Mouse (Mus musculus): Measurements from ENCODE around the gene Anks3. TPM values are rescaled to one million over a fixed set of nuclear protein-coding genes. Genes with fewer than 3 reads are reported as not detected.

Anks3 gene
- polyA plus RNA-seq, 1 experiment from 2014 or later: 63.0 TPM

GRCm38 (mm10) chr16:4941016-4941415 lies 23.0 kb downstream of the Anks3 start:
- no peak for ATAC-seq (ENCODE audit: insufficient number of reproducible peaks, insufficient read depth, low FRiP score, low TSS enrichment, low read depth)
- H3K4me2 ChIP-seq: no peak overlapping the region
- peaks cover 14% of the 10 kb centered on the region for H3K4me1 ChIP-seq (replicated peaks)
- no peak overlapping the region for H3K9ac ChIP-seq (replicated peaks)
- H3K27ac ChIP-seq: no peak overlapping the region
- no peaks in the 10 kb centered on the region for H3K9me3 ChIP-seq
- no peak overlapping the region for H3K4me3 ChIP-seq (replicated peaks)
- no peaks in the 10 kb centered on the region for H3K27me3 ChIP-seq
- H3K36me3 ChIP-seq: peaks cover 81% of the 10 kb centered on the region

- Histone ChIP-seq H3K4me1 (replicated peaks) (peaks cover 14% of the 10 kb centered on the region), H3K4me2 (peak overlapping the region; percentile 89), H3K36me3 (peaks cover 82% of the 10 kb centered on the region), H3K9me3 (no peaks in the 10 kb centered on the region), H3K27me3 (no peaks in the 10 kb centered on the region), H3K9ac (replicated peaks) (0 out of 2 replicates have a peak overlapping the region, but pooled peaks have one; percentile 89), H3K27ac (no peak overlapping the region), H3K4me3 (replicated peaks) (peak overlapping the region; percentile 92; the same call in 1 of the 2 replicates)
- ATAC-seq (ENCODE audit: insufficient number of reproducible peaks, insufficient read depth, low FRiP score, low TSS enrichment, low read depth): no peak
- WGBS: 91% methylated on average over 10 of the region's 10 CpGs
These were observed 23.6 kb downstream of the Anks3 start for GRCm38 (mm10) chr16:4940311-4940850.

- Histone ChIP-seq H3K9ac (replicated peaks) (peak overlapping the region; percentile 89), H3K9me3 (no peaks in the 10 kb centered on the region), H3K27me3 (no peaks in the 10 kb centered on the region), H3K4me3 (replicated peaks) (peak overlapping the region; percentile 92), H3K36me3 (peaks cover 82% of the 10 kb centered on the region), H3K4me2 (peak overlapping the region; percentile 89), H3K27ac (peak overlapping the region; percentile 89), H3K4me1 (replicated peaks) (peaks cover 14% of the 10 kb centered on the region)
- peak; percentile 50 for ATAC-seq (ENCODE audit: insufficient number of reproducible peaks, insufficient read depth, low FRiP score, low TSS enrichment, low read depth)
- 3% methylated on average over 16 of the region's 16 CpGs for WGBS
These were observed 24.6 kb downstream of the Anks3 start for GRCm38 (mm10) chr16:4939412-4939811.

- H3K9me3 ChIP-seq: no peaks in the 10 kb centered on the region
- H3K36me3 ChIP-seq: peaks cover 82% of the 10 kb centered on the region
- WGBS: under 1% methylated on average over 28 of the region's 28 CpGs
- H3K27ac ChIP-seq: peak overlapping the region; percentile 89
- peak; percentile 91 for ATAC-seq (ENCODE audit: insufficient number of reproducible peaks, insufficient read depth, low FRiP score, low TSS enrichment, low read depth)
- peak overlapping the region; percentile 89 for H3K4me2 ChIP-seq
- H3K4me3 ChIP-seq (replicated peaks): peak overlapping the region; percentile 92
- peak overlapping the region; percentile 89 for H3K9ac ChIP-seq (replicated peaks)
- H3K27me3 ChIP-seq: no peaks in the 10 kb centered on the region
- H3K4me1 ChIP-seq (replicated peaks): peaks cover 14% of the 10 kb centered on the region
These were observed 25.0 kb downstream of the Anks3 start for GRCm38 (mm10) chr16:4938989-4939388.

GRCm38 (mm10) chr16:4938461-4938860 lies 25.5 kb downstream of the Anks3 start, which contains the start of gene Nudt16l1:
Nudt16l1 (plus strand) TSS chr16:4938761.
- 9% methylated on average over 2 of the region's 2 CpGs for WGBS
- Histone ChIP-seq H3K4me1 (replicated peaks) (peaks cover 14% of the 10 kb centered on the region), H3K4me2 (peak within 1 kb of the TSS; percentile 89), H3K4me3 (replicated peaks) (peak within 1 kb of the TSS; percentile 92), H3K9me3 (no peaks in the 10 kb centered on the region), H3K9ac (replicated peaks) (peak within 1 kb of the TSS; percentile 89), H3K36me3 (peaks cover 82% of the 10 kb centered on the region), H3K27me3 (no peaks in the 10 kb centered on the region), H3K27ac (peak within 1 kb of the TSS; percentile 89)
- no peak for ATAC-seq (ENCODE audit: insufficient number of reproducible peaks, insufficient read depth, low FRiP score, low TSS enrichment, low read depth)

- H3K4me1 ChIP-seq (replicated peaks): peaks cover 14% of the 10 kb centered on the region
- 90% methylated on average over 8 of the region's 8 CpGs for WGBS
- H3K27ac ChIP-seq: no peak overlapping the region
- ATAC-seq (ENCODE audit: insufficient number of reproducible peaks, insufficient read depth, low FRiP score, low TSS enrichment, low read depth): no peak
- H3K9me3 ChIP-seq: no peaks in the 10 kb centered on the region
- H3K36me3 ChIP-seq: peaks cover 82% of the 10 kb centered on the region
- H3K4me3 ChIP-seq (replicated peaks): no peak overlapping the region
- H3K4me2 ChIP-seq: no peak overlapping the region
- H3K27me3 ChIP-seq: no peaks in the 10 kb centered on the region
- no peak overlapping the region for H3K9ac ChIP-seq (replicated peaks)
These were observed 26.4 kb downstream of the Anks3 start for GRCm38 (mm10) chr16:4937351-4938190.

- no peak for ATAC-seq (ENCODE audit: insufficient number of reproducible peaks, insufficient read depth, low FRiP score, low TSS enrichment, low read depth)
- Histone ChIP-seq H3K27ac (peak overlapping the region; percentile 29; the same call in 1 of the 2 replicates), H3K27me3 (no peaks in the 10 kb centered on the region), H3K9ac (replicated peaks) (no peak overlapping the region), H3K36me3 (peaks cover 82% of the 10 kb centered on the region), H3K4me3 (replicated peaks) (no peak overlapping the region), H3K4me1 (replicated peaks) (peaks cover 14% of the 10 kb centered on the region), H3K9me3 (no peaks in the 10 kb centered on the region), H3K4me2 (no peak overlapping the region)
- 85% methylated on average over 10 of the region's 10 CpGs for whole genome bisulfite sequencing
These were observed 27.9 kb downstream of the Anks3 start for GRCm38 (mm10) chr16:4935931-4936703.

GRCm38 (mm10) chr16:4935430-4935829 lies 28.6 kb downstream of the Anks3 start:
- 97% methylated on average over 31 of the region's 31 CpGs for WGBS
- H3K4me2 ChIP-seq: no peak overlapping the region
- H3K27ac ChIP-seq: no peak overlapping the region
- no peaks in the 10 kb centered on the region for H3K27me3 ChIP-seq
- H3K4me3 ChIP-seq (replicated peaks): no peak overlapping the region
- no peak overlapping the region for H3K9ac ChIP-seq (replicated peaks)
- no peak for ATAC-seq (ENCODE audit: insufficient number of reproducible peaks, insufficient read depth, low FRiP score, low TSS enrichment, low read depth)
- peaks cover 82% of the 10 kb centered on the region for H3K36me3 ChIP-seq
- H3K9me3 ChIP-seq: no peaks in the 10 kb centered on the region
- peaks cover 14% of the 10 kb centered on the region for H3K4me1 ChIP-seq (replicated peaks)

- Histone ChIP-seq H3K9me3 (no peaks in the 10 kb centered on the region), H3K36me3 (peaks cover 99% of the 10 kb centered on the region), H3K4me1 (replicated peaks) (no peaks in the 10 kb centered on the region), H3K27me3 (no peaks in the 10 kb centered on the region), H3K9ac (replicated peaks) (no peak overlapping the region), H3K4me3 (replicated peaks) (no peak overlapping the region), H3K27ac (no peak overlapping the region), H3K4me2 (no peak overlapping the region)
- no peak for ATAC-seq (ENCODE audit: insufficient number of reproducible peaks, insufficient read depth, low FRiP score, low TSS enrichment, low read depth)
- WGBS: 97% methylated on average over 3 of the region's 3 CpGs
These were observed 31.6 kb downstream of the Anks3 start for GRCm38 (mm10) chr16:4932429-4932828.

- Histone ChIP-seq H3K4me1 (replicated peaks) (no peaks in the 10 kb centered on the region), H3K9ac (replicated peaks) (no peak overlapping the region), H3K4me2 (no peak overlapping the region), H3K4me3 (replicated peaks) (no peak overlapping the region), H3K36me3 (peaks cover 99% of the 10 kb centered on the region), H3K27ac (no peak overlapping the region), H3K9me3 (no peaks in the 10 kb centered on the region), H3K27me3 (no peaks in the 10 kb centered on the region)
- WGBS: 85% methylated on average over 2 of the region's 2 CpGs
- no peak for ATAC-seq (ENCODE audit: insufficient number of reproducible peaks, insufficient read depth, low FRiP score, low TSS enrichment, low read depth)
These were observed 35.5 kb downstream of the Anks3 start for GRCm38 (mm10) chr16:4928474-4928873.

- H3K4me2 ChIP-seq: no peak overlapping the region
- no peaks in the 10 kb centered on the region for H3K9me3 ChIP-seq
- ATAC-seq (ENCODE audit: insufficient number of reproducible peaks, insufficient read depth, low FRiP score, low TSS enrichment, low read depth): no peak
- no peaks in the 10 kb centered on the region for H3K4me1 ChIP-seq (replicated peaks)
- peaks cover 99% of the 10 kb centered on the region for H3K36me3 ChIP-seq
- H3K27me3 ChIP-seq: no peaks in the 10 kb centered on the region
- no peak overlapping the region for H3K4me3 ChIP-seq (replicated peaks)
- no peak overlapping the region for H3K27ac ChIP-seq
- WGBS: 93% methylated on average over 7 of the region's 7 CpGs
- no peak overlapping the region for H3K9ac ChIP-seq (replicated peaks)
These were observed 36.0 kb downstream of the Anks3 start for GRCm38 (mm10) chr16:4927967-4928366.

Data from limb, embryonic 12.5 days (tissue).